Mouse (Mus musculus): ENCODE results near the gene Olfr631.
"Not testable (repeated sequence)": the region's sequence is repeated elsewhere in the genome, so short reads cannot be mapped to it uniquely, and the experiment has no call there.

Olfr631 gene

GRCm38 (mm10) chr7:103928525-103928924, at the start of gene Olfr631:
Gene Olfr631 (plus strand): TSS chr7:103928825.
- DNase-seq = no peak

GRCm38 (mm10) chr7:103886152-103886551, 42.5 kb upstream of the Olfr631 start, which contains the start of gene Olfr66:
Gene Olfr66 (minus strand): TSS chr7:103886252.
- no peak for DNase-seq

GRCm38 (mm10) chr7:103894385-103894784, 34.2 kb upstream of the Olfr631 start, which contains the start of gene Olfr64:
Gene Olfr64 (minus strand): TSS chr7:103894485.
- DNase-seq = no peak

GRCm38 (mm10) chr7:103903187-103903586, 25.4 kb upstream of the Olfr631 start, which contains the start of gene Olfr65:
Gene Olfr65 (plus strand): TSS chr7:103903487.
- no peak for DNase-seq

GRCm38 (mm10) chr7:103910047-103910446, 18.6 kb upstream of the Olfr631 start:
- no peak for DNase-seq

- no peak for DNase-seq
Observed at GRCm38 (mm10) chr7:103912969-103913511, 15.6 kb upstream of the Olfr631 start.

- no peak for DNase-seq
Observed at GRCm38 (mm10) chr7:103915338-103915737, 13.3 kb upstream of the Olfr631 start.

GRCm38 (mm10) chr7:103934264-103934663, 5.6 kb downstream of the Olfr631 start, which contains the start of gene Olfr632:
Gene Olfr632 (plus strand): TSS chr7:103934347.
- DNase-seq = no peak

GRCm38 (mm10) chr7:103942730-103943129, 14.1 kb downstream of the Olfr631 start:
- DNase-seq = peak; percentile 41

GRCm38 (mm10) chr7:103944137-103944536, 15.5 kb downstream of the Olfr631 start, which contains the start of gene Olfr633:
Gene Olfr633 (plus strand): TSS chr7:103944437.
- DNase-seq = no peak

- DNase-seq = not testable (repeated sequence)
Observed at GRCm38 (mm10) chr7:103966873-103967272, 38.2 kb downstream of the Olfr631 start.

- no peak for DNase-seq
Observed at GRCm38 (mm10) chr7:103970852-103971251, 42.2 kb downstream of the Olfr631 start, which contains the start of gene Olfr635. Gene Olfr635 (plus strand): TSS chr7:103971152.

- DNase-seq = no peak
Observed at GRCm38 (mm10) chr7:103971782-103972181, 43.2 kb downstream of the Olfr631 start.

Measured in thymus, postnatal 14 days (tissue).